Mouse (Mus musculus) left cerebral cortex, postnatal 14 days (tissue): ENCODE measurements around the gene Tenm4. TPM values are rescaled to one million over a fixed set of nuclear protein-coding genes. Genes with fewer than 3 reads are reported as not detected.

Experiments
- DNase-seq, 2 experiments: peaks; one replicate each; pipeline ENCODE4 v3.0.0; 2021 to 2022; ENCODE audit warnings: low spot score in 2 of 2, mixed read lengths in 1 of 2
- intact Hi-C: fragments of 180-260 bp; cut with DNase I; formaldehyde crosslinking; loops from one replicate; pipeline ENCODE4 v1.15.1; 2025
- total RNA-seq, 2 experiments: library from RNA; stranded (reverse); gene quantifications; 2 replicates each; pipeline ENCODE4 v1.2.3; 2021

Tenm4 gene
- total RNA-seq, 2 experiments from 2014 or later = 117 to 118 TPM

GRCm38 (mm10) chr7:96536313-96536880, 365.4 kb downstream of the Tenm4 start:
- no peak for DNase-seq
- intact Hi-C loops = no loop called here

DNA sequence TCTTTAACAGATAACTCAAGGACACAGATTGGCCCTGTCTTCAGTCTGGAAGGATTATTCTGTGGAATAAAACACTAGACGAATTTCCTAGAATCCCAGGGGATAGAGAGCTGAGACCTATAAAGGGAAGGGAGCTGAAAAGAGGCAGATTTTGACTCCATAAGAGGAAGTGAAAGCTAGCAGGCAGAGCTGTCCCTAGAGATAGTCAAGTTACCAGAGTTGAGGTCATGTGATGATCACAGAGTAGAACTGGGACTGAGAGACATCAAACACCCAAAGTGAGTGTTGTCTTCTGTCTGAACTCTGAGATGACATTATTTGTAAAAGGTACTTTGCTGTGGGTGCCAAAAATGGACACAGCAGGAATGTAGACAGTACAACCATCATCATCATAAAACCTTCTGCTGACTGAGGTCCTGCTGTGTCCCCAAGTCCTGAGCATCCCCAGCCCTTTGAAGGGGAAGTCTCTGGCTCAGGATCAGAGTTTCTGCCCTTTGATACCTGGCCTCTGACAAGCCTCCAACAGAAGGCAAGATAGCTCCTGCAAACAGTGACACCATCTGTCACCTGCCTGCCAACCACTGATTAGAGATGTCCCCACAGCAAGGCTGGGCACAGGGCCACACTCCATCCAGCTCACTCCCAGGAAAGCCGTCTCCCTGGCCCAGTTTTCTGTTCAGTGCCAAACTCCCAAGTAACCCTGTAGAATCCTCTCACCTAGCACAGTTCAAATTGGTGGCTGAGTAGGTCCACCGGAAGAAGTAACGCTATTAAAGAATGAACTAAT, 368.4 kb downstream of the Tenm4 start:
- intact Hi-C loops = no loop called here
- no peak for DNase-seq

- intact Hi-C loops = no loop called here
- no peak for DNase-seq
Measured at GRCm38 (mm10) chr7:96540458-96541096, 369.5 kb downstream of the Tenm4 start.

DNA sequence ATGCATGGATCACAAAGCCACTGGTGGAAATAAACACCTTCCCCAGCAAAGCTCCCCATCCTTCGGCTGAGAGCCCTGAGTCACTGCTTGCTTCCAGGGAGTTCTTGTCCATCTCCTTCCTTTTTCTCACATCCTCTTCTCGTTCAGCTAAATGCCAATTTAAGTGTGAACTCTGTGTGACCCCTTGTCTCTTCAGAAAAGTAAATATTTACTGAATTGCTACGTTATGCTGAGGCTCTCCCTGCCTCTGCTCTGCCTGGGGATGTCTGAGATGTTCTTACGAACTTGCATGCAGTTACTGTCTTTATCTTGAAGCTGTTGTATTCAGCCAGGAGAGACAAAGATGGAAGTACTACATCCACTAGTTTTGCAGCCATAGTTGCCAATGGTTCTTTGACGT, 374.9 kb downstream of the Tenm4 start:
- intact Hi-C loops = loop anchor here (5.0 kb wide), 1 partner anchor 334 kb away; no protein-coding TSS in a partner anchor
- no peak for DNase-seq

DNA sequence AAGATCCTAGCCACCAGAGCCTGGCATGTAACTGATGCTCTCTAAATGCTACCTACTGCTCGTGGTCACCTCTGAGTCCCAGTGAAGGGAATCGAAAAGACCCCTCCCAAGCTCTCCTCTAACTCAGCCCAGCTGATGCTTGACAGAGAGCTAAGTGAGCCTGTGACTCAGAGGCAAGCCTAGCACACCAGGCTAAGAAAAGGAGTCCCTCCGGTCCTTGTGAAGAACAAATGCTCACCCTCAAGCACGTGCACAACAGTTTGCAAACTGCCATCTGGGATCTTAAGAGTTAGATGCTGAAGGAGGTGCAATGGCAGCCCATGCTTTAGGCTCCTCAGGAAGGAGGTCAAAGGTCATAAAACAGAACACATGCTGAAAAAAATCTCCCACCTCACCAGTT, 380.8 kb downstream of the Tenm4 start:
- intact Hi-C loops = no loop called here
- DNase-seq = peak in 1 of 2 experiments; percentile 28

GRCm38 (mm10) chr7:96552292-96552860, 381.3 kb downstream of the Tenm4 start:
- DNase-seq = no peak
- intact Hi-C loops = no loop called here

- peak; percentile 51 to 54 for DNase-seq
- intact Hi-C loops = no loop called here
Measured at GRCm38 (mm10) chr7:96554277-96554690, 383.2 kb downstream of the Tenm4 start.

GRCm38 (mm10) chr7:96555294-96555693, 384.2 kb downstream of the Tenm4 start:
- intact Hi-C loops = no loop called here
- no peak for DNase-seq

DNA sequence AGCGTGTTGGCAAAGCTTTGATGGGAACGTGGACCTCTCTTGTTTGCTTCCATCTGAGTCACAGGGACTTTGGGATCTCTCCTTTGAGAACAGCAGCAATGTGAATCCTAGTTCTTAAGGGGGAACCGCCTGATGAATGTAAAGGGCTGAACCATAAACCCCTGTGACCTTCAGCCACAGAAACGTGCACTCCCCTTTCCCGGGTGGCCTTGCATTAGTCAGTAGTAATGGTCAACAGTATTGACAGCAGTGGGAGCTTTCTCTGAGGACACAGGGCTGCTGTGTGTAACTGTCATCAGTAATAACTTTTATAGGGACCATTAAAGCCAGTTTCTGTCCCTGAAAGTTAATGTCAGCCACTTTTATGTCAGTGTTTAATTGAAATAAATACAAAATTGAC, 385.7 kb downstream of the Tenm4 start:
- DNase-seq = no peak
- intact Hi-C loops = no loop called here

DNA sequence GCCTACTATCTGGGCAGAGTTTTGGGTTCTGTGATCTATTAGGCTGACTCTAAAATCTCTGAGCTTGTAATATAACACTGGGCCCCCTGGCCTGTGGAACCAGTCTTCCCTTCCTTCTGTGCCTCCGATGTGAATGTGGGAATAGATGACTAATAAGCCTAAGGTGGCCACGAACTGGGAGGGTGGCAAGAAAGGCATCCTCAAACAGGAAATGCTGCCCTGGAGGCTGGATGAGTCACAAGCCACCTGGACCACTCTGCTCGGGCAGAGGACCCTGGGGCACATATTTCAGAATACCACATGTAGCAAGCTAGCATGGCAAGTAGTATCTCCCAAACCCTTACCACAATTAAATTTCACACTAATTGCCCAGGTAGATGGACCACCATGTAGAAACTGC, 391.8 kb downstream of the Tenm4 start:
- intact Hi-C loops = no loop called here
- DNase-seq = no peak

DNA sequence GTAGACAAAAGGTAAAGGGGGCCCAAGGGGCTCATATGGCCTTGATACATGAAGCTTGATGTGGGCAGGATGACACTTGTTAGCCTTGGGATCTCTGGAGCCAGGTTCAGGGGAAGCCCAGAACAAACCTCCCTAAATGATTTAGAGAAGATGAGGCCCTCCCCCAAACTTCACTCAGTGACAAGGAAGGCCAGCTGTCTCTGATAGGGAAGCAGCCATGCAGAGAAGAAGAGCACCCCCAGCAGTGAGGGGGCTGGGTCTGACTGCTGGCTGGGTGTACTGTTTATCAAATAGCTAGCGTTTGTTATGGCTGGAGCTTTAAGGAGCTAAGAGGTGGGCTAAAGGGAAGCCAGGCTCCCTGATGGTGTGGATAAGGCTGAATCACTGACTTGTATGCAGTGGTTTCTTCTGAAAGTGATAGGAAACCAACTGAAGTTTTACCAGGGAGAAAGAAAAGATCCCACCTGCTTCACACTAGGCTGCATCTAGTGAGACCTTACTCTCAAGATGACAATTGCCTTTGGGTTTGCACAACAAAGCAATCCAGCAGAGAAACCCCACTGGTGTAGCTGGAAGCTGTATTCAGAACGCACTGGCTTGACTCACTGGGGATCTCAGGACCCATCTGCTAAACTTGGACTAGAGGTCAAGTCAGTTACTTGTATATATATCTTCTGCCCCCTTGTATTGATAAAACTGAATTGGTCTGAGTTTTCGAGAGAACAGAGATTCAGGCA, 392.5 kb downstream of the Tenm4 start:
- DNase-seq = no peak

DNA sequence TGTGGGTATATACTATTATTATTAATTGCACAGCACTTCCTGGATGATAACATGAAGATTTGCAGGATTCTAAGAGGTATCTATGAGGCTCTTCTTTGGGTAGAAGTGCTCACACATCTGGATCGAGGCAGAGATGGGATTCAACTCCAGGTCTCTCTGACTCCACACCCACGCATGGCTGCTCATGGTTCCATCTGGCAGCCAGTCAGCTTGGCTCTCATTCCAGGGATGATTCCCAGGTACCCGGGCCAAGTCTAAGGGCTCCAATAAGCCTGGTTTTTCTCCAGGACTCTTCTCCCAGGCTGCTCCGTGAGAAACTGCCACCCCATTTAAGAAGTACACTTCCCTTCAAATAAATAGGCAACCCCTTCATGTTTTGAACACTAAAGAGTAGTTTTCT, 394.8 kb downstream of the Tenm4 start:
- DNase-seq = peak; percentile 34 to 40
- intact Hi-C loops = no loop called here

More for the DNA sequence above, 392.5 kb downstream of the Tenm4 start:
- intact Hi-C loops = no loop called here

- intact Hi-C loops = no loop called here
Measured at GRCm38 (mm10) chr7:96566260-96566659, 395.2 kb downstream of the Tenm4 start.

DNA sequence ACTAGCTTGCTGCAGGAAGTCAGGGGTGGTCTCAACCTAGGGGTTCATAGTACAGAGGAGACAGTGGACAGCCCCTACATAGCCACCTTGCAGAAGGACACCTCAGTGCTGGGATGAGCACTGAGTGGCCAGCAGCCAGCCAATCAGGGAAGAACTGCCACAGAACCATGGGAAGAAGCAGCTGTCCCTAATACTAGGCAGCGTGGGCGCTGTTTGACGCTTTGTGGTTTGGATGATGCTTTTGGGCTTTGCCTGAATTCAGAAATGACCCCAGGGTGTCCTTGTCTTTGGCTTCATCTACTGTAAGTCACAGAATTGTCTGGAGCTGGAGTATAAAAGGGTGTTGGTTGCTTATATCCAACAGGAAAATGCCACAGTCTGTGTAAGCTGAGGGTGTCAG, 397.0 kb downstream of the Tenm4 start:
- no peak for DNase-seq
- intact Hi-C loops = no loop called here

More at GRCm38 (mm10) chr7:96566260-96566659, 395.2 kb downstream of the Tenm4 start:
- peak; percentile 39 to 43 for DNase-seq

GRCm38 (mm10) chr7:96570965-96571364, 399.9 kb downstream of the Tenm4 start:
- intact Hi-C loops = loop anchor here (10.0 kb wide), 1 partner anchor 344 kb away; no protein-coding TSS in a partner anchor
- no peak for DNase-seq

DNA sequence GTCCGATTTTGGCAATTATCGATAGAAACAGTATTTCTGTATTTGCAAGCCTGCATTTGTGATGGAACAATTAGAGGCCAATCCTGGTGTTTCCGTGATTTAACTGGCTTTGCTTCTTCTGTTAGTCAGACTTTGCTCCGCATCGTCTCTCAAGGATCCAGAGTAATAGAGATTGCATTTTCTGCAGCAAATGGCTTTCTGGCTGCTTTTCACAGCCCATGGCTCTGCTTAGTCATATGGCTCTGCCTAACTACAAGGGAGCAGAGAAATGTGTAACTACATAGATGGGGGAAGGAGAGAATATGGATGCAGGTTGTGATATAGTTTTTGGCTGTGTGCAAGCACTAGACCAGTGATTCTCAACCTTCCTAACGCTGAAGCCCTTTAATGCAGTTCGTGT, 401.9 kb downstream of the Tenm4 start:
- intact Hi-C loops = loop anchor here (10.0 kb wide), 1 partner anchor 342 kb away; no protein-coding TSS in a partner anchor
- DNase-seq = no peak

DNA sequence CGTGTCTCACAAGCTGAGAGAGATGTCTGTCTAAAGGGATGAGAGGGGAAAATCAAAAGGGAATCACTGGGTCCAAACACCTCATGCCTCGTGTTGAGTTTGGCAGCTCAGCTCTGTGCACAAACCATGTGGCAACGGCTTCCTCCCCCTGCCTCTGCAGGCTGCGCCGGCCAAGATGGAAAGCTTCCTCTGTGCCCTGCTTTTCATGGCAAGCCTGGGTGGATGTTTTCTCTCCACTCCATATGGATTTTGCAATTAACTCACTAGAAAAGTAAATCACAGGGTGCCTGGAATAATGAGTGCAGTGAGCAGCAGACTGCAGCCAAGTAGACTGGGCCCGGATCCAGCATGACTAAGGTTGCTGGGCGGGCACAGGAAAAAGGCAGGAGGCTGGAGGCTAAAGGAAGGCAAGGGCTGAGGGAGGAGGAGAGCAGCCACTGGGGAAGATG, 404.2 kb downstream of the Tenm4 start:
- peak; percentile 85 to 91 for DNase-seq
- intact Hi-C loops = loop anchor here (10.0 kb wide), 1 partner anchor 340 kb away; no protein-coding TSS in a partner anchor

- peak; percentile 15 to 38 for DNase-seq
- intact Hi-C loops = no loop called here
Measured at GRCm38 (mm10) chr7:96582752-96583151, 411.7 kb downstream of the Tenm4 start.

DNA sequence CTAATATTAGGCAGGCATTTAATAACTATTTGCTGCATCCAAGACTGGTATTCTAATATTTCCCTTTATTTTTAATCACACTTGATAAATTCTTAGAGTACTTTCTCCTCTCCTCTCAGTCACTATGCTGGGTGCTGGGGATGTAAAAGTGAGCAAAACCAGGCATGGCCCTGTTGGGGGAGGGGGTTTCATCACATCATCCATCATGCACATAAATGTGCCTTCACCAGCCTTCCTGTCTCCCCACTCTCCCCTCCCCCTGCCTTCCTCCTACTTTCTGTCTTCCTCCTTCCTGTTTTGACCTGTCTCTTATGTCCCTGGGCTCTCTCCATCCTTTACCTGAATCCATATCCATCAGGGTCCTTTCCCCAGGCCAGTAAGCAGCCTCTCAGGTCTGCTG, 416.4 kb downstream of the Tenm4 start:
- intact Hi-C loops = no loop called here
- DNase-seq = no peak
